Mouse (Mus musculus): ENCODE results near the gene Prf1.

The Prf1 gene

GRCm38 (mm10) chr10:61290016-61290415, 7.6 kb upstream of the Prf1 start:
- DNase-seq (ENCODE audit: low spot score) = no peak

- DNase-seq (ENCODE audit: low spot score) = no peak
Observed at GRCm38 (mm10) chr10:61290479-61290878, 7.2 kb upstream of the Prf1 start.

GRCm38 (mm10) chr10:61294242-61294641, 3.4 kb upstream of the Prf1 start:
- no peak for DNase-seq (ENCODE audit: low spot score)

DNA sequence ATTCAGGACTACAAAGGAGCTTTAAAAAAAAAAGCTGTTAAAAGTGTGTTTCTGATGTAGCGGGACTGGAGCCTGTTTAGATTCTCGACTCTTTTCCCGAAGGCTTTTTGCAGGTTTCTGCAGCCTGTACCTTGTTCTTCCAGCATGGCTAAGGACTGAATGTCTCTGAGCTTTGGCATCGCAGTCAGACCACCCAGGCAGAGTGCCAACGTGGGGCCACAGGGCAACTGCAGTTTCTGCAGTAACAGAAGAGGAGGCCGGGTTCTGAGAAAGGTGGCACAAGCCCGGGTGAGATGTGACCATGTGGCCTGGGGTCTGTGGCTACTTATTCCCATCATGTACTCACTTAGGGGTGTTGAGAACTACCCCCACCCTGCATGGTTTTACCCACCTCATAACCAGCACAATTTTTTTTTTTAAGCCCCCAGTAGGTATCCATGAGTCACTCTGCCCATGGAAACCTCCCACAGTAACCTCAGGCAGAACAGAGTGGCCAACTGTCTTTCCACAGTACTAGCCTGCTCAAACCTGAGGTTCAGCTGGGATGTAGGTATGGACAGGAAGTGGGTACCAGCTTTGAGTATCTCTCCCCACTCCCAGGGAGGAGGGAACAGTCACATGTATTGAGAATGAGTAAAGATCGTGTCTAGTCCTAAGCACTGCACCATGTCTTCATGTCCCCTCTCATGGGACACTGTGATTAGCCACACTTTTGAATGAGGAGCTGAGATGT, 754 bp upstream of the Prf1 start:
- no peak for DNase-seq (ENCODE audit: low spot score)

GRCm38 (mm10) chr10:61300996-61301395, 3.4 kb downstream of the Prf1 start:
- no peak for DNase-seq (ENCODE audit: low spot score)

DNA sequence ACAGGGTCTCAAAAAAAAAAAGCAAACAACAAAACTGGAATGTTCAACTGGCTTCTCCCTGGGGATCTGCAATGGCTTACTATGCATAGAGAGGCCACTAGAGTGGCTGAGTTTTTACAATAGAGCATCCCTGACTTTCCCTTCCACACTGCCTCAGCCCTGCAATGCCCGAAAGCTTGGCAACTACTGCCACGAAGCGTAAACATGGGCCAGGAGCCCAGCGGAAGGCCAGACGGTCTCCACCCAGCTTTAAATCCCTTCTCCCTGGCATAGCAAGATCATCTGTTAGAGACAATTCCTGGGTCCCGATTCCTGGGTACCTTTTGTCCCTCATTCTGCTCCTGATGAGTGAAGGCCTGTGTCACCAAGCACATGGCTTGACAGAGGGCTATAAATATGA, 6.4 kb downstream of the Prf1 start:
- DNase-seq (ENCODE audit: low spot score) = no peak

DNA sequence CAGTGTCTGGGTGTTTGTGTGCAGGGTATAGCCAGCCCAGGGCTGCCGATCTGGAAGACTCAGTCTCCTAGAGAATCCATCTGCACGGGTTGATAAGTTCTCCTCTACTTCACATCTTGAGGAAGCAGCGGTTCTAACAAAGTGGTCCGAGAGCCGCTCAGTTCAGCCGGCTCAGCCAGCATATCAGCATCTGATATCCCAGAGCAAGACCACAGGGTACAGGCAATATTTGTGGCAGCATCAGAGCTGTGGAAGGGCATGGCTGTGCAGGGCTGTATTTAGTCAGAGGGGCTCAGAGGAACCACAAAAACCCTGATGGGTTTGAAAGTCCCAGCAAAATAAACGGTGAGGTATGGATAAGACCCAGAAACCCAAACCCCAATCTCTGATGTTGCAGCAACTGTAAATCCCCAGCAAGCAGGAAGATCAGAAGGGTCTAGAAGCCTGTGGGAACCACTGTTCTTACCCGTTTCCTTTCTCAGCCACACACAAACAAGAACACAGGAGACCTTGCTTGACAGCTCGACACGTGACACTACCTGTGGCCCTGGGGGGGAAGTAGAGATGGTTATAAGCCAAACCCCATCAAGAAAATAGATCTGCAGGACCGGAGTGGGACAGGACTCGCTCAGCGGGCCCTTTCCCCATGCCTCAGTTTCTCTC, 8.4 kb downstream of the Prf1 start:
- DNase-seq (ENCODE audit: low spot score) = no peak

DNA sequence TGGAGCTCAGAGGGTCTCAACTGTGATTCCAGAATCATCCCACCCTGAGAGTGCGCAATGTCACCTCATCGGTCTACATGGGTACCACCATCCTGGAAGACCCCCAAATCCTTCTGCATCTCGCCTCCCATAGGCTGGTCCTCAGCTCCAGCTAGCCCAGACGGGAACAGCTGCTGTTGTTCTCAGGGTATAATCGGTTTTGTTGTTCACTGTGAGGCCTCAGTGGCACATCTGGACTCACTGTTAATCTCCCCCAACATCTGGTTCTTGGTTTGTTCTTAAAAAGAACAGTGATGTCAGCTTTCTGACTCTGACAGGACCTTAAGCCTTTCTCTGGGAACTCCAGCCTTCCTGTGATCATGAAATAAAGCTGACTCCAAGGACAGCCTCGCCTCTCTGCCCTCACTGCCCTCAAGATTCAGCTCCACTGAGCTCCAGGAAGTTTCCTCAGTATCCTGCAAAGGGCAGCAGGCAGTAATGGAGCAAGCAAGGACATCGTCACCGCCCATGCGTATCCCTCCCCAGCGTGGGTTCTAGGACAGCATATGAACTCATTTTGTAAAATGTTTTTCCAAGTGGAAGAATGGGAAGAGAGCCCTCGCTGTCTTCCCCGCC, 11.2 kb downstream of the Prf1 start:
- no peak for DNase-seq (ENCODE audit: low spot score)

- no peak for DNase-seq (ENCODE audit: low spot score)
Observed at GRCm38 (mm10) chr10:61312159-61312558, 14.5 kb downstream of the Prf1 start.

- DNase-seq (ENCODE audit: low spot score) = no peak
Observed at GRCm38 (mm10) chr10:61312754-61313153, 15.1 kb downstream of the Prf1 start.

GRCm38 (mm10) chr10:61313750-61314149, 16.1 kb downstream of the Prf1 start:
- DNase-seq (ENCODE audit: low spot score) = no peak

DNA sequence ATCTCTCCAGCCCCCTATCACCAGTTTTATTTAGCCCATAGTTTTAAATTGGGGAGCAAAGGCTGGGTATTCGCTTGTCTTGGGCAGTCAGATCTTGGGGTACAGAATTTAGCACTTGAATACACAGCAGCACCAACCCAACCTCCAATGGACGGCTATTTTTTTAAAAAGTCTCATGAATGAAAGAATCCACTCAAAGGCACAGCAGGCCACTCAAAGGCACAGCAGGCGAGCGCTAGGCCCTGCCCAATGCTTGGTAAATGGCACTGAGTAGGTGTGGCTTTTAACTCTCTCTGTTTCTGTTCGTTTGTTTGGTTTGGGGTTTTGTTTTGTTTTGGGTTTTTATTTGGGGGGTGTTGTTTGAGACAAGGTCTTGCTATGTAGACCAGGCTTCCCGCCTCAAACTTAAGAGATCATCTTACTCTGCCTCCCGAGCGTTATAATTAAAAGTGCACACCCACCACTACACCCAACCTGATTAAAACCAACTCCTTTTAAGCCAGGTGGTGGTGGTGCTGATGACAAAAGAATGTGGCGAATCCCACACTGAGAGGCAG, 17.8 kb downstream of the Prf1 start:
- DNase-seq (ENCODE audit: low spot score) = no peak

- DNase-seq (ENCODE audit: low spot score) = no peak
Observed at GRCm38 (mm10) chr10:61318527-61318926, 20.9 kb downstream of the Prf1 start.

- DNase-seq (ENCODE audit: low spot score) = no peak
Observed at GRCm38 (mm10) chr10:61324717-61325116, 27.1 kb downstream of the Prf1 start.

GRCm38 (mm10) chr10:61325782-61326328, 28.2 kb downstream of the Prf1 start:
- no peak for DNase-seq (ENCODE audit: low spot score)

- DNase-seq (ENCODE audit: low spot score) = no peak
Observed at GRCm38 (mm10) chr10:61327545-61327944, 29.9 kb downstream of the Prf1 start.

DNA sequence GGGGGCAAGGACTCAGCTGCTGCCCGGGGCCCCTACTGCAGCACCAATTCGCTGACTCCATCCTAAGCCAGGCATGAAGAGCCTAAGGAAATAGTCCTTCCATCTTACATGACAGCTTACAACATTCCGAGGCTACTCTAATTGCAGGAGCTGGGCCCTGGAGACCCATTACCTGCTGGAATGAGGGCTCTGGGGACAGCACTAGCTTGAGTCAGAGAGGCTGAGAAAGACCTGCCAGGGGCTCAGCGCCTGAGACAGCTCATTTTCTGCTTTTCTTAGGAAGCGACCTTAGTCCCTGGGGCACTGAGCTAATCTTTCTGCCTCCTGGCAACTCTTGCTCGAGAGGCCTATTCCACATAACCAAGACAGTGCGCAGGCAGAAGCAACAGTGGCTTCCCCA, 31.3 kb downstream of the Prf1 start:
- DNase-seq (ENCODE audit: low spot score) = no peak

GRCm38 (mm10) chr10:61331046-61331445, 33.4 kb downstream of the Prf1 start:
- DNase-seq (ENCODE audit: low spot score) = no peak

DNA sequence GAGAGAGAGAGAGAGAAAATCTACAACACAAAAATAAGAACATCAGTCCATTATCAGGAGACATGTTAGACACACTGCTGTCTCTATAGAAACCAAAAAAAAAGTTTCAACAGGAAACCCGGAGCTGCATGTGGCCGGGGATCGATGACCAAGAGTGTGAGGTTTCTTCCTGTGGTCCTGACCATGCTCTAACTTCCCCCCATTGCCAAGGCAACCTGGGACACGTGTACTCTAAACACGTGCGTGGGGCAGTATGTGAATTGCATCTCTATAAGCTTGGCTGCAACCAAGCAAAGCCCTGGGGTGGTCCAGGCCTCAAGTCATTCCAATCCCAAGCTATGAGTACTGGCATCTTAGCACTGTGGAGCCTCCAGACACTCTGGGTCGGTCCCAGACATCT, 36.9 kb downstream of the Prf1 start:
- DNase-seq (ENCODE audit: low spot score) = no peak

GRCm38 (mm10) chr10:61336137-61336536, 38.5 kb downstream of the Prf1 start:
- DNase-seq (ENCODE audit: low spot score) = peak; percentile 75

DNA sequence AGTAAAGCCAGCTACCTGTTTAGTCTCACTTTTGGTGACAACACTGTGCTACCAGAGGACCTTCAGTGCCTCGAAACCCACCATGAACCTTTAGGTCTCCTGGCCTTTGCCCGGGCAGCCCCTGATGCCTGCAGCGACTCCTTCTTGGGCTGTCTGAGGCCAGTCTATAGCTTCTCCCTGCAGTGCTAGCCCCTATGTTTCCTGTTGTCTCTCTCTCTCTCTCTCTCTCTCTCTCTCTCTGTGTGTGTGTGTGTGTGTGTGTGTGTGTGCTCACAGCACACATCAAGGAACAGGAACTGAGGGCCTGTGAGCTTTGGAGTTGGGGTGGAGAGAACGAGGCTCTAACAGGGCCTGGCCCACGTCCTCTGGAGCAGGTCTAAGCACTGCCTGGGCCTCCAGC, 39.0 kb downstream of the Prf1 start:
- no peak for DNase-seq (ENCODE audit: low spot score)

DNA sequence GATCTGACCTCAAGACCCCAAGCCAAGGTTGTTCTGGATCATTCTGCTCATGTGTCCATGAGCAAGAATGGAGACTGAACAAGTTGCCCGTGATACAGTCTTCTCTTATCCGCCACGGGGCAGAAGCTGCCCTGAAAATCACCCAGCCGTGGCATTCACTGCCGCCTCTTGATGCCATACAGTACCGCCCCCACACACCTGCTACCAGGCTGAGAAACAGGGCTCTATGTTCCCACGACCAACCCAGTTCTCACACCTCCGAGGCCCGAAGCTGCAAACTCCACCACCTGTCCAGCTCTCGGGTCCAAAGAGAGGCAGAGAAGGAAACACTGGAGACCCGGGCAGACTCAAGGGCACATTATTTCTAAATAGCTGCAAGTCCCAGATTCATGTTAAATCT, 40.0 kb downstream of the Prf1 start:
- DNase-seq (ENCODE audit: low spot score) = no peak

DNA sequence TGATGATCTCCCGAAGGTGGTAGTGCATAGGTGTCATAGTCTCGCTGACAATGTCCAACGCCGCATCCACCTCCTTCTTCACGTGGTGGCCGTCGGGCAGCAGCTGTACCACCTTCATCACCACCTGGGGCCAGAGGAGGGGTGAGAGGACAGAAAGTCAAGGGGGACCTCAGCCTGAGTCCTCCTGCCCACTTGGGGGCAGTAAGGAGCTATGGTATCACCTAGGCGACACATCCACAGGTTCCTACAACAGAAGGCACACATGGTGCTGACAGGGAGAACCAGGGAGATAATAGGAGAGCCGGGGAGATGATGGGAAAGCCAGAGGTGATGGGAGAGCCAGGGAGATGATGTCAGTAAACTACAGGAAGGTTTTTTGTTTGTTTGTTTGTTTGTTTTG, 41.6 kb downstream of the Prf1 start:
- no peak for DNase-seq (ENCODE audit: low spot score)

Measured in ovary, postnatal 36 days (tissue).